In the genomic region with DNA sequence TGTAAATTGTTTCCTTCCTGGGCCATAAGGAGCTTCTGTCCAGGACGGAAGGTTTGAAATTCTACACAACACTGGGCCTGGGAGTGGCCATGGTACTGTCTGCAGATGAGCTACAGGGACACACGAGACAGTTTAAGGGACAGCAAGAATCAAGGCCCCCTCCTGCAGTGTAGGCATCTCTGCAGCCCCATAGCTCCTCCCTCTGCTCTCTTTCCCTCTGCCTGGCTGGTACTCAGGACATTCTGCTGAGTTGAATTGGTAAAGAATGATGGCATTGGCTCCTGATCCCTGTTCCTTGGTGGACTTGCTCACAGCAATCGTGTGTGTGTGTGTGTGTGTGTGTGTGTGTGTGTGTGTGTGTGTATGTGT, we compare ENCODE assay signal across 25 mouse cellular contexts. TPM values are rescaled to one million over a fixed set of nuclear protein-coding genes. Genes with fewer than 3 reads are reported as not detected.
DNase-seq lines count a peak whose midpoint lies in the region; ATAC-seq and TF ChIP-seq lines count a peak whose summit lies in the region.
"Had no signal": no experiment of that assay in that cellular context is flagged by ENCODE, and none has a peak within 500 bp of the region (broad histone marks: within the 10 kb centered on the region; RNA-seq: fewer than 3 reads in every experiment).

No protein-coding gene starts in this region.

- TF ChIP-seq EP300 in heart, adult 2 months (IDR thresholded peaks at IDR 0.05; ENCODE audit: insufficient read depth, low read depth, low read length), result no peak

- no peak for TF ChIP-seq POLR2A in heart, adult 2 months (IDR thresholded peaks at IDR 0.05; ENCODE audit: insufficient read depth, low read depth, low read length)

- H3K4me3 ChIP-seq in hindbrain, embryonic 16.5 days (ENCODE audit: low read length), result no peak overlapping the region
- no peak overlapping the region for H3K4me3 ChIP-seq in hindbrain, embryonic 11.5 days (ENCODE audit: low read depth, low read length)
- H3K4me3 ChIP-seq in midbrain, embryonic 16.5 days (ENCODE audit: low read depth, low read length), result no peak overlapping the region
- no peak overlapping the region for H3K4me3 ChIP-seq in midbrain, embryonic 13.5 days (replicated peaks)
- H3K4me3 ChIP-seq in heart, adult 2 months, result no peak overlapping the region
- H3K4me3 ChIP-seq: heart, embryonic 15.5 days; limb, embryonic 12.5 days; midbrain, embryonic 10.5 days had no signal

- no peak for TF ChIP-seq CTCF in heart, adult 2 months (IDR thresholded peaks at IDR 0.05)

- no peak overlapping the region for H3K9ac ChIP-seq in hindbrain, embryonic 16.5 days (ENCODE audit: low read depth, low read length)
- H3K9ac ChIP-seq in hindbrain, embryonic 11.5 days (ENCODE audit: low read depth, low read length), result no peak overlapping the region
- H3K9ac ChIP-seq in midbrain, embryonic 16.5 days (ENCODE audit: low read depth, low read length), result no peak overlapping the region
- H3K9ac ChIP-seq in midbrain, embryonic 13.5 days (replicated peaks), result no peak overlapping the region
- no peak overlapping the region for H3K9ac ChIP-seq in heart, adult 2 months (ENCODE audit: low read depth, low read length)
- H3K9ac ChIP-seq: heart, embryonic 15.5 days; limb, embryonic 12.5 days; liver, postnatal 0 days had no signal

- H3K9me3 ChIP-seq in hindbrain, embryonic 16.5 days (ENCODE audit: control insufficient read depth, low read length), result no peaks in the 10 kb centered on the region
- H3K9me3 ChIP-seq in hindbrain, embryonic 11.5 days (ENCODE audit: control insufficient read depth, low read length), result no peaks in the 10 kb centered on the region
- H3K9me3 ChIP-seq in midbrain, embryonic 16.5 days (replicated peaks; ENCODE audit: control insufficient read depth, low read length, poor library complexity, severe bottlenecking), result no peaks in the 10 kb centered on the region
- H3K9me3 ChIP-seq in midbrain, embryonic 13.5 days, result no peaks in the 10 kb centered on the region
- H3K9me3 ChIP-seq: heart, embryonic 15.5 days; limb, embryonic 12.5 days; midbrain, embryonic 10.5 days had no signal

- no peaks in the 10 kb centered on the region for H3K27me3 ChIP-seq in hindbrain, embryonic 16.5 days (replicated peaks; ENCODE audit: control insufficient read depth, insufficient read depth, low read length)
- no peaks in the 10 kb centered on the region for H3K27me3 ChIP-seq in hindbrain, embryonic 11.5 days (ENCODE audit: control insufficient read depth, insufficient read depth, low read length)
- H3K27me3 ChIP-seq in midbrain, embryonic 16.5 days (ENCODE audit: control insufficient read depth, insufficient read depth, low read depth, low read length), result no peaks in the 10 kb centered on the region
- no peaks in the 10 kb centered on the region for H3K27me3 ChIP-seq in midbrain, embryonic 13.5 days
- H3K27me3 ChIP-seq in heart, adult 2 months (ENCODE audit: control insufficient read depth, insufficient read depth, low read length), result no peaks in the 10 kb centered on the region
- H3K27me3 ChIP-seq: CH12.LX had no signal

- ATAC-seq in hindbrain, embryonic 16.5 days, result peak; percentile 32; the same call in 1 of the 2 replicates
- ATAC-seq in hindbrain, embryonic 11.5 days (ENCODE audit: low FRiP score), result no peak
- ATAC-seq in midbrain, embryonic 16.5 days, result 0 out of 2 replicates have a peak, but pooled peaks have one; percentile 10
- no peak for ATAC-seq in midbrain, embryonic 13.5 days
- peak; percentile 33; the same call in 1 of the 2 replicates for ATAC-seq in granulocyte monocyte progenitor cell, adult 5-6 weeks (replicated peaks; ENCODE audit: poor library complexity, severe bottlenecking)
- ATAC-seq: liver, postnatal 0 days; lung, postnatal 0 days had no signal

- no peak overlapping the region for H3K4me2 ChIP-seq in hindbrain, embryonic 16.5 days (ENCODE audit: low read length)
- H3K4me2 ChIP-seq in hindbrain, embryonic 11.5 days (replicated peaks; ENCODE audit: low read depth, low read length), result no peak overlapping the region
- no peak overlapping the region for H3K4me2 ChIP-seq in midbrain, embryonic 16.5 days (ENCODE audit: low read length)
- no peak overlapping the region for H3K4me2 ChIP-seq in midbrain, embryonic 13.5 days (replicated peaks)
- H3K4me2 ChIP-seq: heart, embryonic 15.5 days; limb, embryonic 12.5 days; liver, embryonic 11.5 days had no signal

- H3K36me3 ChIP-seq in hindbrain, embryonic 16.5 days (ENCODE audit: control insufficient read depth, insufficient read depth, low read length), result no peaks in the 10 kb centered on the region
- no peaks in the 10 kb centered on the region for H3K36me3 ChIP-seq in hindbrain, embryonic 11.5 days (ENCODE audit: control insufficient read depth, insufficient read depth, low read length)
- no peaks in the 10 kb centered on the region for H3K36me3 ChIP-seq in midbrain, embryonic 16.5 days (ENCODE audit: control insufficient read depth, insufficient read depth, low read length)
- no peaks in the 10 kb centered on the region for H3K36me3 ChIP-seq in midbrain, embryonic 13.5 days
- no peaks in the 10 kb centered on the region for H3K36me3 ChIP-seq in heart, adult 2 months (ENCODE audit: control insufficient read depth, insufficient read depth, low read length)
- H3K36me3 ChIP-seq: G1E; heart, embryonic 15.5 days; limb, embryonic 12.5 days; midbrain, embryonic 10.5 days had no signal

- intact Hi-C loops in heart, adult 2 months (cut with DNase I), result no loop called here

- H3K27ac ChIP-seq in hindbrain, embryonic 16.5 days (ENCODE audit: low read depth, low read length), result no peak overlapping the region
- H3K27ac ChIP-seq in hindbrain, embryonic 11.5 days (ENCODE audit: low read depth, low read length), result no peak overlapping the region
- 0 out of 2 replicates have a peak overlapping the region, but pooled peaks have one; percentile 10 for H3K27ac ChIP-seq in midbrain, embryonic 16.5 days (ENCODE audit: low read length)
- H3K27ac ChIP-seq in midbrain, embryonic 13.5 days, result no peak overlapping the region
- no peak overlapping the region for H3K27ac ChIP-seq in heart, adult 2 months
- H3K27ac ChIP-seq: heart, embryonic 15.5 days; limb, embryonic 12.5 days; macrophage; midbrain, embryonic 10.5 days had no signal

- H3K4me1 ChIP-seq in hindbrain, embryonic 16.5 days (ENCODE audit: control insufficient read depth, insufficient read depth, low read depth, low read length), result peaks cover 16% of the 10 kb centered on the region
- no peaks in the 10 kb centered on the region for H3K4me1 ChIP-seq in hindbrain, embryonic 11.5 days (replicated peaks; ENCODE audit: control insufficient read depth, insufficient read depth, low read length)
- H3K4me1 ChIP-seq in midbrain, embryonic 16.5 days (ENCODE audit: control insufficient read depth, insufficient read depth, low read length), result peaks cover 20% of the 10 kb centered on the region
- peaks cover 14% of the 10 kb centered on the region for H3K4me1 ChIP-seq in midbrain, embryonic 13.5 days (replicated peaks)
- no peaks in the 10 kb centered on the region for H3K4me1 ChIP-seq in heart, adult 2 months (ENCODE audit: control insufficient read depth, insufficient read depth, low read length)
- H3K4me1 ChIP-seq: heart, embryonic 15.5 days had no signal

- DNase-seq in hindbrain, embryonic 11.5 days (ENCODE audit: low spot score), result no peak
- no peak for DNase-seq in heart, adult 2 months
- no peak for DNase-seq in embryo, embryonic 9.5 days (ENCODE audit: extremely low spot score)
- DNase-seq: adrenal gland, adult 2 months; B cell, adult 2 months; cerebellum, adult 18-20 months; embryo, embryonic 11 days; gastrocnemius, postnatal 36 days; heart, postnatal 36 days; liver, postnatal 0 days; right cerebral cortex, postnatal 14 days; spleen, adult 18-20 months had no signal

- H3K79me2 ChIP-seq in heart, adult 2 months (replicated peaks; ENCODE audit: control insufficient read depth, insufficient read depth, low read length), result no peaks in the 10 kb centered on the region

- 40% methylated on average over 3 of the region's 3 CpGs for WGBS in hindbrain, embryonic 16.5 days
- WGBS in hindbrain, embryonic 11.5 days, result 45% methylated on average over 3 of the region's 3 CpGs
- WGBS in midbrain, embryonic 16.5 days, result 46% methylated on average over 3 of the region's 3 CpGs
- 52% methylated on average over 3 of the region's 3 CpGs for WGBS in midbrain, embryonic 13.5 days
- WGBS in heart, adult 2 months, result 12% methylated on average over 3 of the region's 3 CpGs

RNA-seq across cellular contexts. Expression of a gene that starts 7.9 kb away (rescaled TPM):
- polyA plus RNA-seq in hindbrain, embryonic 16.5 days (2015; fragmentation: Nextera tagmentation; extraction: Ambion mirVana), result 1.8 TPM in 2 replicates
- polyA plus RNA-seq in hindbrain, embryonic 11.5 days (2014; fragmentation: Nextera tagmentation; extraction: Ambion mirVana), result 0.09 and 0.14 TPM in 2 replicates
- polyA plus RNA-seq in midbrain, embryonic 16.5 days (2015; fragmentation: Nextera tagmentation; extraction: Ambion mirVana), result 2.3 and 3.0 TPM in 2 replicates
- polyA plus RNA-seq in midbrain, embryonic 13.5 days (2015; fragmentation: Nextera tagmentation; extraction: Ambion mirVana), result 1.1 and 1.3 TPM in 2 replicates
- total RNA-seq in granulocyte monocyte progenitor cell, adult 5-6 weeks (2014; fragmentation: Nextera tagmentation), result not detected in 2 replicates
- not detected in 2 replicates for total RNA-seq in granulocyte monocyte progenitor cell, adult 5-6 weeks (2017)
- not detected for total RNA-seq in heart, adult 2 months (2021)
- polyA plus RNA-seq in heart, adult 2 months (2012; rRNA removed), result not detected in 2 replicates
- total RNA-seq: CH12.LX; gastrocnemius, adult 18-20 months; gastrocnemius, postnatal 36 days; heart, postnatal 36 days had no signal
- polyA plus RNA-seq: G1E; heart, embryonic 15.5 days; limb, embryonic 12.5 days; liver, embryonic 11.5 days; liver, postnatal 0 days; lung, postnatal 0 days; macrophage had no signal

Comparison
In these comparisons a context has a peak if more than half of its experiments do, and no peak if none do; other contexts are left out.
1. ATAC-seq: peak in hindbrain, embryonic 16.5 days (single experiment), midbrain, embryonic 16.5 days (single experiment) and granulocyte monocyte progenitor cell, adult 5-6 weeks (single experiment); none in hindbrain, embryonic 11.5 days (single experiment) and midbrain, embryonic 13.5 days (single experiment).